Mouse (Mus musculus): ENCODE measurements at regions not wholly inside any gene's neighbourhood (a gene's known extent, or its start where the extent isn't known, plus 50 kb on each side); places are given as distances from the start of the nearest gene placed in this dataset.

GRCm38 (mm10) chr6:143439484-143439883 is 272.5 kb downstream of the Etnk1 start:
- Histone ChIP-seq H3K27ac (no peak overlapping the region), H3K36me3 (replicated peaks; ENCODE audit: control insufficient read depth, insufficient read depth) (no peaks in the 10 kb centered on the region), H3K9me3 (ENCODE audit: control insufficient read depth, low read length) (no peaks in the 10 kb centered on the region), H3K4me1 (replicated peaks; ENCODE audit: control insufficient read depth, insufficient read depth, low read length) (peaks cover 11% of the 10 kb centered on the region), H3K4me3 (replicated peaks; ENCODE audit: low read length) (no peak overlapping the region), H3K9ac (no peak overlapping the region), H3K27me3 (ENCODE audit: control insufficient read depth, insufficient read depth, low read length) (no peaks in the 10 kb centered on the region), H3K4me2 (replicated peaks) (no peak overlapping the region)
- WGBS = 83% methylated on average over 10 of the region's 10 CpGs
- no peak for DNase-seq (ENCODE audit: low spot score)
- no peak for ATAC-seq (ENCODE audit: low FRiP score)

DNA sequence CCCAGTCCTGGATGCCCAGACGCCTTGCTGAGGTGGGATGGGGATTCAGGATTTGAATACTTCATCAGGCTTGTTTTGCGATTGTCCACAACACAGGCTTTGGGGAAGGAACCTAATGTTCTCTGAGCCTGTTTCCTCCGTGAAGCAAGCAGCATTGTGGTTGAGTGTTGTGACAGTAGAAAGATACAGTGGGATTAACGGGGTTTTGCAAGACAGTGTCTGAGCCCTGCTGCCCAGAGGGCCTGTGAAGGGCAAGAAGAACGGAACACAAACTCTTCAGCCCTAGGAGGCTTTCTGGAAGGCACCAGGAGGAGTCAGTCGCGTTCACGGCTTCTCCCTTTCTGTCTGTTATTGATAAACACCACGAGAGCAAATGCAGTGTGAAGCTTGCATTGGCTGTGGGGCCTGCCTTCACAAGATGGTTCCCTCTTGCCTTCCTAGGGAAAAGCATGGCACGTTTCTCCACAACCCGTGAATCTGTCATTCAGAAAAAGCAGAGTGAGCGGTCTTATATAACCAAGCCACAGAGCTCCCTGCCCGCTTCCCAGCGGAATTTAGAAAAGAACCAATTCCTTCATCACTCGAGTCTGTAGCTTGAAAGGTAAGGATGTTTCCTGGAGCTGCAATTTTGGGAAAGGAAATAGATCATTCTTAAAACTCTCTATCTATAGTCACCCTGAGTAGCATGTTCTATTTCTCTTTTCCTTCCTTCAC is 273.4 kb downstream of the Etnk1 start:
- no peaks in the 10 kb centered on the region for H3K9me3 ChIP-seq (ENCODE audit: control insufficient read depth, low read length)
- 83% methylated on average over 15 of the region's 15 CpGs for WGBS
- H3K27ac ChIP-seq = no peak overlapping the region
- H3K36me3 ChIP-seq (replicated peaks; ENCODE audit: control insufficient read depth, insufficient read depth) = no peaks in the 10 kb centered on the region
- H3K4me1 ChIP-seq (replicated peaks; ENCODE audit: control insufficient read depth, insufficient read depth, low read length) = peaks cover 11% of the 10 kb centered on the region
- ATAC-seq (ENCODE audit: low FRiP score) = no peak
- H3K27me3 ChIP-seq (ENCODE audit: control insufficient read depth, insufficient read depth, low read length) = no peaks in the 10 kb centered on the region
- H3K4me2 ChIP-seq (replicated peaks) = no peak overlapping the region
- H3K9ac ChIP-seq = no peak overlapping the region
- DNase-seq (ENCODE audit: low spot score) = no peak
- no peak overlapping the region for H3K4me3 ChIP-seq (replicated peaks; ENCODE audit: low read length)

GRCm38 (mm10) chr6:143442361-143442760 is 275.3 kb downstream of the Etnk1 start:
- H3K4me2 ChIP-seq (replicated peaks) = no peak overlapping the region
- DNase-seq (ENCODE audit: low spot score) = no peak
- H3K27ac ChIP-seq = no peak overlapping the region
- WGBS = 88% methylated on average over 8 of the region's 8 CpGs
- ATAC-seq (ENCODE audit: low FRiP score) = no peak
- no peaks in the 10 kb centered on the region for H3K36me3 ChIP-seq (replicated peaks; ENCODE audit: control insufficient read depth, insufficient read depth)
- no peaks in the 10 kb centered on the region for H3K27me3 ChIP-seq (ENCODE audit: control insufficient read depth, insufficient read depth, low read length)
- no peaks in the 10 kb centered on the region for H3K9me3 ChIP-seq (ENCODE audit: control insufficient read depth, low read length)
- peaks cover 8% of the 10 kb centered on the region for H3K4me1 ChIP-seq (replicated peaks; ENCODE audit: control insufficient read depth, insufficient read depth, low read length)
- no peak overlapping the region for H3K9ac ChIP-seq
- H3K4me3 ChIP-seq (replicated peaks; ENCODE audit: low read length) = no peak overlapping the region

GRCm38 (mm10) chr6:143443446-143443845 is 276.4 kb downstream of the Etnk1 start:
- Histone ChIP-seq H3K4me2 (replicated peaks) (no peak overlapping the region), H3K27ac (no peak overlapping the region), H3K4me1 (replicated peaks; ENCODE audit: control insufficient read depth, insufficient read depth, low read length) (no peaks in the 10 kb centered on the region), H3K9ac (no peak overlapping the region), H3K27me3 (ENCODE audit: control insufficient read depth, insufficient read depth, low read length) (no peaks in the 10 kb centered on the region), H3K4me3 (replicated peaks; ENCODE audit: low read length) (no peak overlapping the region), H3K9me3 (ENCODE audit: control insufficient read depth, low read length) (no peaks in the 10 kb centered on the region), H3K36me3 (replicated peaks; ENCODE audit: control insufficient read depth, insufficient read depth) (no peaks in the 10 kb centered on the region)
- 92% methylated on average over 6 of the region's 6 CpGs for WGBS
- ATAC-seq (ENCODE audit: low FRiP score) = no peak
- DNase-seq (ENCODE audit: low spot score) = no peak

DNA sequence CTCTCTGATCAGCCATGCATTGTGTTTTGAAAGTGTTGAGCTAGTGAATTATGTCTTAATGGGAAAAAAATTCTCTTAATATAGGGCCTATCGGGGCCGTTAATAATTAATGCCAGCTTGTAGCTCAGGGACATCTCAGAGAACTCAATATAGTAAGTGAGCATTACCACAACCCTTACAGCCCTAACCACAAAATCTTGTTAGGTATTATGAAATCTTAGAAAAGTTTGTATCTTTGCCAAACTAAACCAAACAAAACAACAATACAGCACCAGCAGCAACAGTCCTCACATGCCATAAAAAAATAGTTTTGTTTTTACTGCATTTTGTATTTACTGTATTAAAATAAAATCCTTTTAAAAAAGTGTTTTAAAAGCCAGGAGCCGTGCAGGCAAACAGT is 277.8 kb downstream of the Etnk1 start:
- 86% methylated on average over 3 of the region's 3 CpGs for WGBS
- H3K4me1 ChIP-seq (replicated peaks; ENCODE audit: control insufficient read depth, insufficient read depth, low read length) = no peaks in the 10 kb centered on the region
- no peaks in the 10 kb centered on the region for H3K27me3 ChIP-seq (ENCODE audit: control insufficient read depth, insufficient read depth, low read length)
- H3K9ac ChIP-seq = no peak overlapping the region
- H3K27ac ChIP-seq = no peak overlapping the region
- no peaks in the 10 kb centered on the region for H3K36me3 ChIP-seq (replicated peaks; ENCODE audit: control insufficient read depth, insufficient read depth)
- no peak overlapping the region for H3K4me3 ChIP-seq (replicated peaks; ENCODE audit: low read length)
- no peaks in the 10 kb centered on the region for H3K9me3 ChIP-seq (ENCODE audit: control insufficient read depth, low read length)
- no peak for ATAC-seq (ENCODE audit: low FRiP score)
- no peak overlapping the region for H3K4me2 ChIP-seq (replicated peaks)
- no peak for DNase-seq (ENCODE audit: low spot score)

DNA sequence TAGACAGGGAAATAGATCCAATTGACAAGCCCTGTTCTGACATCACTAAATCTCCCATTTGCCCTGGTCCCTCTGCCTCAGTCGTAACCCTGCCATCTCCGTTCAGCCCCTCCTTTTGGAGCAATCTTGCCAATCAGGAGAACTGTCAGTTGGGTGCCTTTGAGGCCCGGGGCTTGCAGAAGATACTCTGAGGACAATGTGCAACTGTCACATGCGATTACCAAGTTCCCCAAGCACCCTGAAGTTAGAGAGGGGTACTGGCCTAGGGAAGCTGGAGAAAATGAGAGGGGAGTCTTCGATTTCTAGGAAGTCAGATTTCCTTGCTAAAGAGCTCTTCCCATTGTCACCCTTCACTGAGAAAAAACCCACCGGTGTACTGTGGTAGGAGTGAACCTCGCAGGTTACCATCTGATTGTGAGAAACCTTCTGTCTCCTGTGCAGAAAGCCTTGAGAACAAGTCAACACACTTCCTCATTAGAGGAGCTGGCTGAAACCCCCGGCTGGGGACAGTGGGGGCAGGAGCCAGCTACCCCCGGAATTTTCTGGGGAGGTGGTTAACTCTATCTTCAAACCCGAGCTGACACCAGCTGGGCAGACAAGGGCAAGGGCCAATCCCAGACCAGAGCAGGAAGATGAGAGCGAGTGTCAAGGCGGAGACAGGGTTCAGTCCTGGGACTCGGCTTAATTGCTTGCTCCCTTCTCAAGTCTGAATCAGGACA is 279.0 kb downstream of the Etnk1 start:
- H3K4me2 ChIP-seq (replicated peaks) = no peak overlapping the region
- H3K36me3 ChIP-seq (replicated peaks; ENCODE audit: control insufficient read depth, insufficient read depth) = no peaks in the 10 kb centered on the region
- H3K4me1 ChIP-seq (replicated peaks; ENCODE audit: control insufficient read depth, insufficient read depth, low read length) = no peaks in the 10 kb centered on the region
- 85% methylated on average over 13 of the region's 13 CpGs for WGBS
- no peak overlapping the region for H3K9ac ChIP-seq
- no peak overlapping the region for H3K27ac ChIP-seq
- DNase-seq (ENCODE audit: low spot score) (no peak), ATAC-seq (ENCODE audit: low FRiP score) (no peak)
- H3K4me3 ChIP-seq (replicated peaks; ENCODE audit: low read length) = no peak overlapping the region
- H3K9me3 ChIP-seq (ENCODE audit: control insufficient read depth, low read length) = no peaks in the 10 kb centered on the region
- H3K27me3 ChIP-seq (ENCODE audit: control insufficient read depth, insufficient read depth, low read length) = no peaks in the 10 kb centered on the region

GRCm38 (mm10) chr6:143447060-143447459 is 280.0 kb downstream of the Etnk1 start:
- WGBS = 68% methylated on average over 5 of the region's 5 CpGs
- no peak overlapping the region for H3K9ac ChIP-seq

DNA sequence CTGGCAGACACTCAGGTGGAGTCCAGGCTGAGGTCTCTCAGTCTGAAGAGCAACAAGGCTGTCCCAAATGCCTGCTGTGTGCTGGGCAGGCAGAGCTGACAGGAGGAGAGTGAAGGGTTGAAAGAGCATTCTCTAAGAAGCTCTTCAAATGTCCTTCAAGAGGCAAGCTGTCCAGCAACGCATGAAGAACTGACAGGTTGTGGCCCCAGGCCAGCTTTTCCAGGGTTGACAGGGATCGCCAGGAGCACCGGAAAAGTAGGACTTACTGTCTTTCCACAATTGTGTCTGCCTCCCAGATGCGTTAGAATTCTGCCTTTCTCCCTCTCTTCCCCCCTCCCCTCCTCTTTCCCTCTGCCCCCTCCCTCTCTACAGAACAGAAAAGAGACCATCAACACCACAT is 282.1 kb downstream of the Etnk1 start:
- H3K9me3 ChIP-seq (ENCODE audit: control insufficient read depth, low read length) = 0 out of 2 replicates have a peak, but pooled peaks cover 5% of the 10 kb centered on the region
- H3K4me3 ChIP-seq (replicated peaks; ENCODE audit: low read length) = no peak overlapping the region
- 73% methylated on average over 4 of the region's 4 CpGs for WGBS
- no peak overlapping the region for H3K27ac ChIP-seq
- no peak overlapping the region for H3K4me2 ChIP-seq (replicated peaks)
- no peaks in the 10 kb centered on the region for H3K4me1 ChIP-seq (replicated peaks; ENCODE audit: control insufficient read depth, insufficient read depth, low read length)
- DNase-seq (ENCODE audit: low spot score) (no peak), ATAC-seq (ENCODE audit: low FRiP score) (no peak)
- no peaks in the 10 kb centered on the region for H3K36me3 ChIP-seq (replicated peaks; ENCODE audit: control insufficient read depth, insufficient read depth)
- H3K9ac ChIP-seq = no peak overlapping the region
- H3K27me3 ChIP-seq (ENCODE audit: control insufficient read depth, insufficient read depth, low read length) = no peaks in the 10 kb centered on the region

More at GRCm38 (mm10) chr6:143447060-143447459, 280.0 kb downstream of the Etnk1 start:
- Histone ChIP-seq H3K27ac (no peak overlapping the region), H3K27me3 (ENCODE audit: control insufficient read depth, insufficient read depth, low read length) (no peaks in the 10 kb centered on the region), H3K4me3 (replicated peaks; ENCODE audit: low read length) (no peak overlapping the region), H3K9me3 (ENCODE audit: control insufficient read depth, low read length) (no peaks in the 10 kb centered on the region), H3K4me1 (replicated peaks; ENCODE audit: control insufficient read depth, insufficient read depth, low read length) (no peaks in the 10 kb centered on the region), H3K36me3 (replicated peaks; ENCODE audit: control insufficient read depth, insufficient read depth) (no peaks in the 10 kb centered on the region), H3K4me2 (replicated peaks) (no peak overlapping the region)
- DNase-seq (ENCODE audit: low spot score) = no peak
- ATAC-seq (ENCODE audit: low FRiP score) = no peak

GRCm38 (mm10) chr6:143451869-143452268 is 284.8 kb downstream of the Etnk1 start:
- H3K4me1 ChIP-seq (replicated peaks; ENCODE audit: control insufficient read depth, insufficient read depth, low read length) = no peaks in the 10 kb centered on the region
- WGBS = 96% methylated on average over 6 of the region's 6 CpGs
- no peak overlapping the region for H3K4me3 ChIP-seq (replicated peaks; ENCODE audit: low read length)
- H3K36me3 ChIP-seq (replicated peaks; ENCODE audit: control insufficient read depth, insufficient read depth) = no peaks in the 10 kb centered on the region
- H3K9ac ChIP-seq = no peak overlapping the region
- no peak overlapping the region for H3K4me2 ChIP-seq (replicated peaks)
- no peaks in the 10 kb centered on the region for H3K27me3 ChIP-seq (ENCODE audit: control insufficient read depth, insufficient read depth, low read length)
- DNase-seq (ENCODE audit: low spot score) = no peak
- H3K9me3 ChIP-seq (ENCODE audit: control insufficient read depth, low read length) = 0 out of 2 replicates have a peak, but pooled peaks cover 5% of the 10 kb centered on the region
- ATAC-seq (ENCODE audit: low FRiP score) = no peak
- H3K27ac ChIP-seq = no peak overlapping the region
